Mouse (Mus musculus) kidney, postnatal 0 days (tissue): ENCODE measurements around the gene Mr1. TPM values are rescaled to one million over a fixed set of nuclear protein-coding genes. Genes with fewer than 3 reads are reported as not detected.
"Not testable (repeated sequence)": the region's sequence is repeated elsewhere in the genome, so short reads cannot be mapped to it uniquely, and the experiment has no call there.

Experiments used
- ATAC-seq: fragments of 200-750 bp; cut with Nextera tagmentation; replicated peaks from 2 replicates; pipeline ENCODE4 v1.8.0; 2017; ENCODE audit warnings: low read depth, moderate number of reproducible peaks, moderate TSS enrichment, moderate library complexity; ENCODE audit not compliant: low FRiP score
- DNase-seq: peaks from one replicate; pipeline ENCODE4 v3.0.0-alpha.2; 2016; ENCODE audit warnings: low spot score
- H3K27ac ChIP-seq: fragments of 300-500 bp; sonication (generic); 2 replicates; pipeline ENCODE4 v1.5.1; 2014; ENCODE audit warnings: mild to moderate bottlenecking
- H3K27me3 ChIP-seq: fragments of 300-500 bp; sonication (generic); 2 replicates; pipeline ENCODE4 v1.6.1; 2014; ENCODE audit warnings: low read length, mixed read lengths; ENCODE audit not compliant: insufficient read depth
- H3K36me3 ChIP-seq: fragments of 300-500 bp; sonication (generic); 2 replicates; pipeline ENCODE4 v1.6.1; 2014; ENCODE audit warnings: low read length, mixed read lengths; ENCODE audit not compliant: insufficient read depth
- H3K4me1 ChIP-seq: fragments of 300-500 bp; sonication (generic); replicated peaks from 2 replicates; pipeline ENCODE4 v1.6.1; 2014; ENCODE audit warnings: antibody characterized with exemption, low read length, mixed read lengths; ENCODE audit not compliant: insufficient read depth
- H3K4me2 ChIP-seq: fragments of 300-500 bp; sonication (generic); 2 replicates; pipeline ENCODE4 v1.6.1; 2014; ENCODE audit warnings: mild to moderate bottlenecking, low read length, moderate library complexity, mixed read lengths
- H3K4me3 ChIP-seq: fragments of 300-500 bp; sonication (generic); replicated peaks from 2 replicates; pipeline ENCODE4 v1.5.1; 2014; ENCODE audit warnings: low read depth, low read length
- H3K9ac ChIP-seq: fragments of 300-500 bp; sonication (generic); 2 replicates; pipeline ENCODE4 v1.6.1; 2014; ENCODE audit warnings: low read depth, low read length
- H3K9me3 ChIP-seq: fragments of 300-500 bp; sonication (generic); replicated peaks from 2 replicates; pipeline ENCODE4 v1.6.1; 2016; ENCODE audit warnings: low read length, inconsistent platforms, mixed read lengths
- CTCF ChIP-seq: IDR thresholded peaks from 2 replicates; pipeline ENCODE4 v1.5.1; 2016; ENCODE audit warnings: antibody characterized with exemption, low read depth, mild to moderate bottlenecking, moderate library complexity
- WGBS: fragments of 180-500 bp; shearing (Covaris S2); extraction: QIAGEN DNeasy Blood & Tissue Kit; methylation state at CpG from one replicate; pipeline ENCODE4 v1.1.7; 2014; 5-methylcytosine and 5-hydroxymethylcytosine counted together
- polyA plus RNA-seq: library from polyadenylated mRNA; unstranded; fragments of >200 nt; fragmentation: Nextera tagmentation; extraction: Ambion mirVana; gene quantifications from 2 replicates; pipeline ENCODE4 v1.2.1, GENCODE M21; 2015

The Mr1 gene
- polyA plus RNA-seq, 1 experiment from 2014 or later, result 7.9 TPM

- Histone ChIP-seq H3K9me3 (no peaks in the 10 kb centered on the region), H3K36me3 (peaks cover 9% of the 10 kb centered on the region; the same call in 1 of the 2 replicates), H3K4me2 (no peak overlapping the region), H3K9ac (no peak overlapping the region), H3K4me3 (no peak overlapping the region), H3K27me3 (no peaks in the 10 kb centered on the region), H3K27ac (no peak overlapping the region), H3K4me1 (no peaks in the 10 kb centered on the region)
- DNase-seq (no peak), ATAC-seq (no peak)
- WGBS, result 86% methylated on average over 2 of the region's 2 CpGs
- TF ChIP-seq CTCF, result no peak
These were observed 31.7 kb upstream of the Mr1 start for GRCm38 (mm10) chr1:155178192-155178924.

- H3K27ac ChIP-seq, result no peak overlapping the region
- H3K4me2 ChIP-seq, result no peak overlapping the region
- no peaks in the 10 kb centered on the region for H3K27me3 ChIP-seq
- no peak for DNase-seq
- no peaks in the 10 kb centered on the region for H3K9me3 ChIP-seq
- 95% methylated on average over 1 of the region's 1 CpGs for WGBS
- no peak overlapping the region for H3K4me3 ChIP-seq
- no peak overlapping the region for H3K9ac ChIP-seq
- peaks cover 6% of the 10 kb centered on the region; the same call in 1 of the 2 replicates for H3K36me3 ChIP-seq
- no peak for TF ChIP-seq CTCF
- ATAC-seq, result no peak
- 0 out of 2 replicates have a peak, but pooled peaks cover 7% of the 10 kb centered on the region for H3K4me1 ChIP-seq
These were observed 27.8 kb upstream of the Mr1 start for GRCm38 (mm10) chr1:155174424-155174823.

GRCm38 (mm10) chr1:155173644-155174016 is 27.0 kb upstream of the Mr1 start:
- H3K27me3 ChIP-seq, H3K4me1 ChIP-seq, H3K9me3 ChIP-seq, ATAC-seq, H3K4me2 ChIP-seq, DNase-seq, H3K4me3 ChIP-seq, H3K9ac ChIP-seq, H3K27ac ChIP-seq, H3K36me3 ChIP-seq: not testable (repeated sequence)
- 70% methylated on average over 1 of the region's 1 CpGs for WGBS

DNA sequence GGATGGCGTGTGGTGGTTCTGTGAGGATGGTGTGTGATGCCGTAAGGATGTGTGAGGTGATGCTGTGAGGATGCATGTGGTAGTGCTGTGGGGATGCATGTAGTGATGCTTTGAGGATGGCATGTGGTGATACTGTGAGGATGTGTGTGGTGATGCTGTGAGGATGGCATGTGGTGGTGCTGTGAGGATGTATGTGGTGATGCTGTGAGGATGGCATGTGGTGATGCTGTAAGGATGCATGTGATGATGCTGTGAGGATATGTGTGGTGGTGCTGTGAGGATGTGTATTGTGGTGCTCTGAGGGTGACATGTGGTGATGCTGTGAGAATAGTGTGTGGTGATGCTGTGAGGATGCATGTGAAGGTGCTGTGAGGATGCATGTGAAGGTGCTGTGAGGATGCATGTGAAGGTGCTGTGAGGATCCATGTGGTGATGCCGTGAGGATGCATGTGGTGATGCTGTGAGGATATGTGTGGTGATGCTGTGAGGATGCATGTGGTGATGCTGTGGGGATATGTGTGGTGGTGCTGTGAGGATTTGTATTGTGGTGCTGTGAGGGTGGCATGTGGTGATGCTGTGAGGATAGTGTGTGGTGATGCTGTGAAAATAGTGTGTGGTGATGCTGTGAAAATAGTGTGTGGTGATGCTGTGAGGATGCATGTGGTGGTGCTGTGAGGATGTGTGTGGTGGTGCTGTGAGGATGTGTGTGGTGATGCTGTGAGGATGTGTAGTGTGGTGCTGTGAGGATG is 26.5 kb upstream of the Mr1 start:
- 90% methylated on average over 3 of the region's 3 CpGs for WGBS
- H3K4me3 ChIP-seq, result no peak overlapping the region
- TF ChIP-seq CTCF, result no peak
- no peak overlapping the region for H3K4me2 ChIP-seq
- ATAC-seq, result no peak
- H3K27me3 ChIP-seq, result no peaks in the 10 kb centered on the region
- DNase-seq, result no peak
- H3K4me1 ChIP-seq, result 0 out of 2 replicates have a peak, but pooled peaks cover 7% of the 10 kb centered on the region
- no peaks in the 10 kb centered on the region for H3K9me3 ChIP-seq
- no peak overlapping the region for H3K27ac ChIP-seq
- H3K36me3 ChIP-seq, result peaks cover 6% of the 10 kb centered on the region; the same call in 1 of the 2 replicates
- H3K9ac ChIP-seq, result no peak overlapping the region

GRCm38 (mm10) chr1:155169935-155170334 is 23.3 kb upstream of the Mr1 start:
- no peak overlapping the region for H3K27ac ChIP-seq
- TF ChIP-seq CTCF, result no peak
- H3K27me3 ChIP-seq, result no peaks in the 10 kb centered on the region
- H3K36me3 ChIP-seq, result no peaks in the 10 kb centered on the region
- ATAC-seq (no peak), DNase-seq (no peak)
- 0 out of 2 replicates have a peak, but pooled peaks cover 7% of the 10 kb centered on the region for H3K4me1 ChIP-seq
- no peak overlapping the region for H3K4me3 ChIP-seq
- H3K4me2 ChIP-seq, result no peak overlapping the region
- no peaks in the 10 kb centered on the region for H3K9me3 ChIP-seq
- no peak overlapping the region for H3K9ac ChIP-seq

DNA sequence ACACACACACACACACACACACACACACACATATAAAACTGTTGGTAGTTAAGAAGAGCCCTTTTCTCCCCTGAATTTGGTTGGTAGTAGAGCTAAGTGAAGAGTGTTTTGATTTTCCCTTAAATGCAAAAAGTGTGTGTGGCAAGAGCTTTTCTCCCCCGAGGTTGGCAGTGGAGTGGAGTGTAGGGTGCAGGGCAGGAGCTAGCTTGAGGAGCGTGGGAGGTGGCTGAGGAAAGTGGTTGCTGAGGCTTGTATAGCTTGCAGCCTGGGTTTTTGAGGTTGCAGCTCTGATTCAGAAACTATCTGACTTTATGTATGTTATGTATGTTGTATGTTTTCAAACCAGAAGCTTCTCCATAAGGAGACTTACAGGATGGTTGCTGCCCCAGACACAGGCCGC is 20.8 kb upstream of the Mr1 start:
- Histone ChIP-seq H3K9me3 (no peaks in the 10 kb centered on the region), H3K27ac (no peak overlapping the region), H3K4me1 (0 out of 2 replicates have a peak, but pooled peaks cover 7% of the 10 kb centered on the region), H3K9ac (no peak overlapping the region), H3K27me3 (no peaks in the 10 kb centered on the region), H3K4me2 (no peak overlapping the region), H3K36me3 (no peaks in the 10 kb centered on the region), H3K4me3 (no peak overlapping the region)
- TF ChIP-seq CTCF, result no peak
- DNase-seq (no peak), ATAC-seq (no peak)
- 77% methylated on average over 3 of the region's 3 CpGs for WGBS
